Mouse (Mus musculus): ENCODE data around the gene Tomt. TPM values are rescaled to one million over a fixed set of nuclear protein-coding genes. Genes with fewer than 3 reads are reported as not detected.

Gene Tomt
- polyA plus RNA-seq, 1 experiment from 2014 or later, result 0.21 TPM

DNA sequence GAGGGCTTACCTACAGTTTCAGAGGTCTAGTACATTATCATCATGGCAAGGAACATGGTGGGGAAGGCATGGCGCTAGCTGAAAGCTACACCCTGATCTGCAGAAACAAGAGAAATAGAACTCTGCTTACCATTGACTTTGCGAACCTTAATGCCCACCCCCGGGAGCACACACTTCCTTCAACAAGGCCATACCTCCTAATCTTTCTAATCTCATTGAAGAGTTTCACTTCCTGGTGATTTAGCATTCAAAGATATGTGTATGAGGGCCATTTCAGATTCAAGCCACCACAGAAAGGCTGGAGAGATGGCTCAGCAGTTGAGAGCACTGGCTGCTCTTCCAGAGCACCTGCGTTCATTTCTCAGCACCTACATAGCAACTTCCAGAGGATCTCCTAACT is 49.1 kb downstream of the Tomt start, which contains the start of gene Folr2:
Gene Folr2, minus strand, starts transcription at position 101 of the 400 bp plus-strand sequence.
- Histone ChIP-seq H3K36me3 (ENCODE audit: control insufficient read depth, insufficient read depth, low read length) (no peaks in the 10 kb centered on the region), H3K27me3 (ENCODE audit: control insufficient read depth, insufficient read depth, low read length) (no peaks in the 10 kb centered on the region), H3K4me2 (ENCODE audit: low read depth, low read length) (no peak within 1 kb of the TSS), H3K9ac (ENCODE audit: low read length) (no peak within 1 kb of the TSS), H3K4me1 (ENCODE audit: control insufficient read depth, insufficient read depth, low read length) (no peaks in the 10 kb centered on the region; the same call in 1 of the 2 replicates), H3K4me3 (replicated peaks; ENCODE audit: low read length) (no peak within 1 kb of the TSS), H3K9me3 (replicated peaks; ENCODE audit: control insufficient read depth, low read length) (no peaks in the 10 kb centered on the region), H3K27ac (ENCODE audit: low read length) (no peak within 1 kb of the TSS)
- 84% methylated on average over 4 of the region's 4 CpGs for WGBS
- ATAC-seq (ENCODE audit: insufficient read depth, low FRiP score), result no peak

DNA sequence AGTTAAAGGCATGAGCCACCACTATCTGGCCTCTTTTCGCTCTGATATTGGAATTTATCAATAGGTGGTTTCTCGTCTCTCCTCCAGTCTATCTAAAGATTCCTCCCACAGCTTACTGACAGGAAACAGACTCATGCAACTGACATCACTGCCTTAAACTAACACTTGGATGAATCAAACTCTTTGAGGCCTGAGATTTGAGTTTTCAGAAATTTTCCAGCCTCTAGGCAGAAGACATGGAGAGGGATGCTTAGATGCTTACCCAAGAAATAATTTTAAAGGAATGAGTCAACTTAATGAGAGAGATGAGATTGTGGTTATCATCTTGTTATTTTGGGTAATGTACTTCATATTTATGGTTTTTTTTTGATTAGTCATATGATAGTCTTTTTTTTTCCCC is 52.3 kb downstream of the Tomt start:
- 74% methylated on average over 2 of the region's 2 CpGs for WGBS
- no peaks in the 10 kb centered on the region for H3K36me3 ChIP-seq (ENCODE audit: control insufficient read depth, insufficient read depth, low read length)
- no peak for ATAC-seq (ENCODE audit: insufficient read depth, low FRiP score)
- H3K9me3 ChIP-seq (replicated peaks; ENCODE audit: control insufficient read depth, low read length), result no peaks in the 10 kb centered on the region
- no peak overlapping the region for H3K4me3 ChIP-seq (replicated peaks; ENCODE audit: low read length)
- no peaks in the 10 kb centered on the region; the same call in 1 of the 2 replicates for H3K4me1 ChIP-seq (ENCODE audit: control insufficient read depth, insufficient read depth, low read length)
- no peaks in the 10 kb centered on the region for H3K27me3 ChIP-seq (ENCODE audit: control insufficient read depth, insufficient read depth, low read length)
- H3K4me2 ChIP-seq (ENCODE audit: low read depth, low read length), result no peak overlapping the region
- no peak overlapping the region for H3K9ac ChIP-seq (ENCODE audit: low read length)
- no peak overlapping the region for H3K27ac ChIP-seq (ENCODE audit: low read length)

DNA sequence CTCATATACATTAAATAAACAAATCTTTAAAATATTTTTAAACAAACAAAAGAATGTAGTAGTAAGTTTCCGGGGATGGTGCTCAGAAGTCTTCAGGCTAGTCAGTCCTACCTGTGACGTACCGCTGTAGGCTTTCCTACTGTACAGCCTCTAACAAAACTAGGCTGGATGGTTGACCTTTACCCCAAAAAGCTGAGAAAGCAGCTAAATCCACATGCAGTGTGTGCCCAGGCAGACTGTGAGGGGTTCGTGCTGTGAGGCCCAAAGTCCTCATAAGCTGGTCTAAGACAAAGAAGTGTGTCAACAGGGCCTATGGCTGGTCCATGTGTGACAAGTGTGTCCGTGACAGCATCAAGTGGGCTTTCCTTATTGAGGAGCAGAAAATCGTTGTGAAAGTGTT is 53.3 kb downstream of the Tomt start:
- Histone ChIP-seq H3K4me1 (ENCODE audit: control insufficient read depth, insufficient read depth, low read length) (no peaks in the 10 kb centered on the region), H3K4me2 (ENCODE audit: low read depth, low read length) (no peak overlapping the region), H3K9me3 (replicated peaks; ENCODE audit: control insufficient read depth, low read length) (no peaks in the 10 kb centered on the region), H3K27ac (ENCODE audit: low read length) (no peak overlapping the region), H3K36me3 (ENCODE audit: control insufficient read depth, insufficient read depth, low read length) (no peaks in the 10 kb centered on the region), H3K4me3 (replicated peaks; ENCODE audit: low read length) (no peak overlapping the region), H3K9ac (ENCODE audit: low read length) (no peak overlapping the region), H3K27me3 (ENCODE audit: control insufficient read depth, insufficient read depth, low read length) (no peaks in the 10 kb centered on the region)
- no peak for ATAC-seq (ENCODE audit: insufficient read depth, low FRiP score)
- WGBS, result 83% methylated on average over 6 of the region's 6 CpGs

DNA sequence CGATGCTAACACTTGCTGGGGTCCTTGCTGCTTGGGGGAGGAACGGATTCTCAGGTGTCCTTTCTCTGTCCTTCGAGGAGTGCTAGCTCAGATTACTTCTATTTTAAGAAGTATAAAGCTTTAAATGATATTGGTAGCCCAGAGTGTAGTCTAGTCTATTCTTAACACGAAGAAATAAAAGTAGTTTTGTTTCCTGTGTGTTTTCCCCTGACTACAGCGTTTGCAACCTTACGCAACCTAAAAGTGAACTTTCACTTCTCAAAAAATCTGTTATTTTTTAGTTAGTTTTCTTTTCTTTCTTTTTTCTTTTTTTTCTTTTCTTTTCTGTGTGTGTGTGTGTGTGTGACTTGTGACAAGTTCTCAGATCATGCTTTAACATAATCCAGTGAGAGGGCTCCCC is 54.5 kb downstream of the Tomt start:
- no peaks in the 10 kb centered on the region for H3K27me3 ChIP-seq (ENCODE audit: control insufficient read depth, insufficient read depth, low read length)
- H3K4me2 ChIP-seq (ENCODE audit: low read depth, low read length), result no peak overlapping the region
- no peak for ATAC-seq (ENCODE audit: insufficient read depth, low FRiP score)
- H3K27ac ChIP-seq (ENCODE audit: low read length), result no peak overlapping the region
- H3K36me3 ChIP-seq (ENCODE audit: control insufficient read depth, insufficient read depth, low read length), result no peaks in the 10 kb centered on the region
- H3K4me1 ChIP-seq (ENCODE audit: control insufficient read depth, insufficient read depth, low read length), result no peaks in the 10 kb centered on the region
- H3K9me3 ChIP-seq (replicated peaks; ENCODE audit: control insufficient read depth, low read length), result no peaks in the 10 kb centered on the region
- H3K4me3 ChIP-seq (replicated peaks; ENCODE audit: low read length), result no peak overlapping the region
- H3K9ac ChIP-seq (ENCODE audit: low read length), result no peak overlapping the region
- WGBS, result 78% methylated on average over 6 of the region's 6 CpGs

Small RNAs within 50 kb of the gene (microRNA-seq; reads per million reads assigned to microRNA genes)
- not detected for gene Gm22655

Other genes with a start within 250 kb of the Tomt start
- 55.9 and 62.8 TPM in 2 replicates for gene Clpb, start 242.7 kb downstream of the Tomt start, polyA plus RNA-seq (2015; fragmentation: Nextera tagmentation; extraction: Ambion mirVana)
- gene Phox2a, start 88.0 kb downstream of the Tomt start, polyA plus RNA-seq (2015; fragmentation: Nextera tagmentation; extraction: Ambion mirVana), result 2.0 and 2.6 TPM in 2 replicates
- 27.8 and 34.1 TPM in 2 replicates for gene Inppl1, start 68.1 kb downstream of the Tomt start, polyA plus RNA-seq (2015; fragmentation: Nextera tagmentation; extraction: Ambion mirVana)
- 1.8 and 2.0 TPM in 2 replicates for gene Folr2, start 49.2 kb downstream of the Tomt start, polyA plus RNA-seq (2015; fragmentation: Nextera tagmentation; extraction: Ambion mirVana)
- gene Anapc15, start 42.6 kb downstream of the Tomt start, polyA plus RNA-seq (2015; fragmentation: Nextera tagmentation; extraction: Ambion mirVana), result 55.9 and 57.7 TPM in 2 replicates
- 9.2 and 14.3 TPM in 2 replicates for gene Folr1, start 35.6 kb downstream of the Tomt start, polyA plus RNA-seq (2015; fragmentation: Nextera tagmentation; extraction: Ambion mirVana)
- 147 and 149 TPM in 2 replicates for gene Lamtor1, start 455 bp downstream of the Tomt start, polyA plus RNA-seq (2015; fragmentation: Nextera tagmentation; extraction: Ambion mirVana)
- gene Lrrc51, start 27.5 kb upstream of the Tomt start, polyA plus RNA-seq (2015; fragmentation: Nextera tagmentation; extraction: Ambion mirVana), result 10.3 and 11.5 TPM in 2 replicates
- gene Numa1, start 27.8 kb upstream of the Tomt start, polyA plus RNA-seq (2015; fragmentation: Nextera tagmentation; extraction: Ambion mirVana), result 60.9 and 64.3 TPM in 2 replicates
- gene Il18bp, start 112.3 kb upstream of the Tomt start, polyA plus RNA-seq (2015; fragmentation: Nextera tagmentation; extraction: Ambion mirVana), result 2.6 and 3.3 TPM in 2 replicates
- 27.0 and 31.7 TPM in 2 replicates for gene Rnf121, start 159.1 kb upstream of the Tomt start, polyA plus RNA-seq (2015; fragmentation: Nextera tagmentation; extraction: Ambion mirVana)
- gene Xndc1, start 159.2 kb upstream of the Tomt start, polyA plus RNA-seq (2015; fragmentation: Nextera tagmentation; extraction: Ambion mirVana), result 28.2 and 28.9 TPM in 2 replicates
- gene Xntrpc, start 159.4 kb upstream of the Tomt start, polyA plus RNA-seq (2015; fragmentation: Nextera tagmentation; extraction: Ambion mirVana), result 0.84 and 1.1 TPM in 2 replicates
- not detected in 2 replicates for gene Trpc2, start 176.8 kb upstream of the Tomt start, polyA plus RNA-seq (2015; fragmentation: Nextera tagmentation; extraction: Ambion mirVana)
- gene Art1, start 195.4 kb upstream of the Tomt start, polyA plus RNA-seq (2015; fragmentation: Nextera tagmentation; extraction: Ambion mirVana), result 0.36 and 7.1 TPM in 2 replicates
- 0.34 and 0.77 TPM in 2 replicates for gene Art5, start 203.1 kb upstream of the Tomt start, polyA plus RNA-seq (2015; fragmentation: Nextera tagmentation; extraction: Ambion mirVana)
- not detected in 2 replicates for gene Chrna10, start 210.5 kb upstream of the Tomt start, polyA plus RNA-seq (2015; fragmentation: Nextera tagmentation; extraction: Ambion mirVana)